Mouse (Mus musculus) ES-E14 (cell line): ENCODE measurements around the gene Castor1. TPM values are rescaled to one million over a fixed set of nuclear protein-coding genes. Genes with fewer than 3 reads are reported as not detected.

Experiments used
- DNase-seq: peaks from one replicate; pipeline ENCODE4 v3.0.0-alpha.2; 2013; ENCODE audit warnings: low read depth, low spot score
- H3K27ac ChIP-seq: 2 replicates; pipeline ENCODE4 v1.5.1; 2012; ENCODE audit warnings: low read depth, mild to moderate bottlenecking, low read length, moderate library complexity, mixed read lengths; ENCODE audit not compliant: poor library complexity, insufficient read depth, severe bottlenecking
- H3K36me3 ChIP-seq: 2 replicates; pipeline ENCODE4 v1.6.1; 2012; ENCODE audit warnings: mild to moderate bottlenecking, low read length, moderate library complexity, mixed read lengths; ENCODE audit not compliant: control insufficient read depth, poor library complexity, insufficient read depth, severe bottlenecking
- H3K4me1 ChIP-seq, 2 experiments: fragments of 150-350 bp in 1 of 2; sonication (generic) in 1 of 2; 2 replicates each; pipeline ENCODE4 v1.6.1; 2012; ENCODE audit warnings: low read length in 2 of 2, mild to moderate bottlenecking in 1 of 2, mixed read lengths in 1 of 2; ENCODE audit not compliant: control insufficient read depth in 2 of 2, insufficient read depth in 2 of 2, poor library complexity in 1 of 2
- H3K4me3 ChIP-seq, 2 experiments: fragments of 150-350 bp in 1 of 2; sonication (generic) in 1 of 2; 2 replicates each; pipeline ENCODE4 v1.5.1; 2012; ENCODE audit warnings: low read length in 2 of 2, low read depth in 1 of 2, mild to moderate bottlenecking in 1 of 2, mixed read lengths in 1 of 2; ENCODE audit not compliant: insufficient read depth in 1 of 2, poor library complexity in 1 of 2, severe bottlenecking in 1 of 2
- H3K9ac ChIP-seq: 2 replicates; pipeline ENCODE4 v1.6.1; 2012; ENCODE audit warnings: low read depth, mild to moderate bottlenecking, low read length, mixed read lengths; ENCODE audit not compliant: poor library complexity, insufficient read depth, severe bottlenecking
- H3K9me3 ChIP-seq: fragments of 150-350 bp; sonication (generic); 2 replicates; pipeline ENCODE4 v1.6.1; 2012; ENCODE audit warnings: low read depth, mild to moderate bottlenecking, low read length; ENCODE audit not compliant: control insufficient read depth, insufficient read depth
- CHD2 ChIP-seq: IDR thresholded peaks from 2 replicates; pipeline ENCODE4 v1.6.1; 2014; ENCODE audit warnings: mild to moderate bottlenecking, low read depth, low read length, inconsistent platforms
- HCFC1 ChIP-seq: IDR thresholded peaks from 2 replicates; pipeline ENCODE4 v1.6.1; 2012; ENCODE audit warnings: low read length, inconsistent platforms, borderline replicate concordance; ENCODE audit not compliant: insufficient read depth
- MAFK ChIP-seq: IDR thresholded peaks from 2 replicates; pipeline ENCODE4 v1.6.1; 2014; ENCODE audit warnings: mild to moderate bottlenecking, low read depth, low read length, inconsistent platforms; ENCODE audit not compliant: insufficient read depth
- ZC3H11A ChIP-seq: IDR thresholded peaks from 2 replicates; pipeline ENCODE4 v1.6.1; 2012; ENCODE audit warnings: low read depth, mild to moderate bottlenecking, inconsistent platforms, low read length, borderline replicate concordance
- ZNF384 ChIP-seq: IDR thresholded peaks from 2 replicates; pipeline ENCODE4 v1.6.1; 2012; ENCODE audit warnings: low read depth, low read length, inconsistent platforms
- in situ Hi-C, 2 experiments: fragments of 600-800 bp; cut with MboI; formaldehyde crosslinking; loops; one replicate each; pipeline ENCODE4 v1.15.1; 2025; ENCODE audit warnings: low sequenced_read_pairs in 2 of 2, inconsistent platforms in 1 of 2; ENCODE audit not compliant: unreplicated experiment in 2 of 2
- total RNA-seq: library from RNA; depleted of rRNA; stranded (reverse); fragments of 300-350 nt; gene quantifications from 2 replicates; pipeline ENCODE4 v1.2.3, GENCODE M21; 2012

Gene Castor1
- total RNA-seq, 1 experiment = 45.5 TPM

GRCm38 (mm10) chr11:4209556-4209955 lies 8.5 kb upstream of the Castor1 start:
- Histone ChIP-seq H3K4me1 (peaks cover 2 to 11% of the 10 kb centered on the region in 2 experiments; a peak in 1 of 4 replicates), H3K4me3 (no peak overlapping the region)
- in situ Hi-C loops = no loop called here

DNA sequence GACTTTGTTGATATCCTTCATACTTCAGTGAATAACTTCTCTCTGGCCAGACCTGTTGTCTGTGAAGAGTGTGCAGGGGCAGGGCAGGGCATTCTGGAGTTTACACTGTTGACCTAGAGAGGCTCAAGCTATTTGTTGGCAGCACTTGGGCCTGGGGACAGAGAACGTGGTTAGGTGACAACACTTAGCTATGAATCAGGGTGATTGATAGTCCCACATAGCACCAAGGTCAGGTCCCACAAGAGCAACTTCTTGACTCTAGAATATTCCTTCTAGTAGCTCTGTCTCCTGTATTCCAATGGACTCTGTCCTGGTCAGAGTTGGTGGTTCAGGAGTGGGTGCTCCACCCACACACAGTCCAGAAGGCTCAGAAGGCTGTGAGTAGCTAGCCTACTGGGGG lies 7.2 kb upstream of the Castor1 start:
- in situ Hi-C loops = no loop called here

More at GRCm38 (mm10) chr11:4209556-4209955, 8.5 kb upstream of the Castor1 start:
- Histone ChIP-seq H3K27ac (no peak overlapping the region), H3K9ac (no peak overlapping the region), H3K36me3 (peaks cover 24% of the 10 kb centered on the region; the same call in 1 of the 2 replicates), H3K9me3 (no peaks in the 10 kb centered on the region)
- TF ChIP-seq ZNF384 = no peak
- no peak for TF ChIP-seq CHD2
- no peak for TF ChIP-seq HCFC1
- no peak for TF ChIP-seq ZC3H11A
- no peak for TF ChIP-seq MAFK
- DNase-seq = no peak

DNA sequence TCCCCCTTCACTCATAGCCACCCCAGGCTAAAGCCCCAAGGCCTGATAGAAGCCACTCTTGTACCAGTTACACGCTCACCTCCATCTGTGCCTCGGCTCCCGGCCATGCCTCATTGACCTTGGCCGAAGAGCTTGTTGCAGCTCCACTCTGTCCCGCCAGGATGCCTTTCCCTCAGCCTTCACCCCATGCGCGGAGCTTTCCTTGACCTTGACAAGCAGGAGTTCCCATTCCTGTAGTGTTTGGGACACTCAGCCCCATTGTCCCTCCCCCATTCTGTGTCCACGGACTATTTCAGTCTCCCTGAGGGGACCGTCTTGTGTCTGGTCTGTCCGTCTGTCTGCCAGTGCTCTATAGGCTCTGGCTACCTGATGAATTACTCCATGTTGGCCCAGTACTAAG lies 4.9 kb upstream of the Castor1 start:
- DNase-seq = no peak
- H3K9me3 ChIP-seq = no peaks in the 10 kb centered on the region
- no peak for TF ChIP-seq HCFC1
- no peak for TF ChIP-seq ZC3H11A
- TF ChIP-seq ZNF384 = no peak
- TF ChIP-seq MAFK = no peak
- TF ChIP-seq CHD2 = no peak
- in situ Hi-C loops = no loop called here
- peaks cover 2 to 23% of the 10 kb centered on the region in 2 experiments; a peak in 1 of 4 replicates for H3K4me1 ChIP-seq
- H3K27ac ChIP-seq = no peak overlapping the region
- no peak overlapping the region for H3K4me3 ChIP-seq
- H3K9ac ChIP-seq = no peak overlapping the region
- H3K36me3 ChIP-seq = peaks cover 18% of the 10 kb centered on the region; the same call in 1 of the 2 replicates

More for the DNA sequence above, 7.2 kb upstream of the Castor1 start:
- no peak for TF ChIP-seq HCFC1
- TF ChIP-seq ZNF384 = no peak
- TF ChIP-seq ZC3H11A = no peak
- TF ChIP-seq MAFK = no peak
- no peak for TF ChIP-seq CHD2
- Histone ChIP-seq H3K4me3 (no peak overlapping the region), H3K9me3 (no peaks in the 10 kb centered on the region), H3K36me3 (peaks cover 25% of the 10 kb centered on the region; the same call in 1 of the 2 replicates), H3K9ac (no peak overlapping the region), H3K4me1 (peaks cover 2 to 18% of the 10 kb centered on the region in 2 experiments; a peak in 1 of 4 replicates), H3K27ac (no peak overlapping the region)
- DNase-seq = no peak

DNA sequence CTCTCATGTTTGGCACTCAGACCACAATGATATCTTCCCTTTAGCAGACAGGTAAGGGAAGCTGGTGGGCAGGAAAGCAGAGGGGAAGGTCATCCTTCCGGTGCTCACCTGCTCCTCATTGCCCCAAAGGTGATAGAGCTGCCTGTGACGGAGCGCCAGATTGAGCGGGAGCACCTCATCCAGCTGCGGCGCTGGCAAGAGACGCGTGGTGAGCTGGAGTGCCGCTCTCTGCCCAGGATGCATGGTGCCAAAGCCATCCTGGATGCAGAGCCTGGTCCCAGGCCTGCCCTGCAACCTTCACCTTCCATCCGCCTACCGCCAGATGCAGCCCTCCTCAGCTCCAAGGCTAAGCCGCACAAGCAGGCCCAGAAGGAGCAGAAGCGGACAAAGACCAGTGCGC lies 3.5 kb upstream of the Castor1 start:
- H3K36me3 ChIP-seq = peaks cover 16% of the 10 kb centered on the region; the same call in 1 of the 2 replicates
- H3K27ac ChIP-seq = no peak overlapping the region
- peak overlapping the region in 1 of 2 experiments; percentile 0; a peak in 2 of 4 replicates for H3K4me3 ChIP-seq
- in situ Hi-C loops = no loop called here
- H3K9ac ChIP-seq = no peak overlapping the region
- DNase-seq = no peak
- no peaks in the 10 kb centered on the region for H3K9me3 ChIP-seq
- peaks cover 2 to 26% of the 10 kb centered on the region in 2 experiments; a peak in 1 of 4 replicates for H3K4me1 ChIP-seq
- TF ChIP-seq ZNF384 (no peak), HCFC1 (no peak), ZC3H11A (no peak), MAFK (no peak), CHD2 (no peak)

GRCm38 (mm10) chr11:4215061-4215460 lies 3.0 kb upstream of the Castor1 start:
- Histone ChIP-seq H3K36me3 (peaks cover 16% of the 10 kb centered on the region; the same call in 1 of the 2 replicates), H3K9me3 (no peaks in the 10 kb centered on the region), H3K27ac (no peak overlapping the region), H3K4me3 (no peak overlapping the region; a peak in 1 of 4 replicates), H3K9ac (no peak overlapping the region), H3K4me1 (peaks cover 2 to 28% of the 10 kb centered on the region in 2 experiments; a peak in 1 of 4 replicates)
- TF ChIP-seq MAFK (no peak), ZC3H11A (no peak), HCFC1 (no peak), ZNF384 (no peak), CHD2 (no peak)
- DNase-seq = no peak
- in situ Hi-C loops = no loop called here
